Mouse (Mus musculus): ENCODE data around the gene Atg16l2.

DNA sequence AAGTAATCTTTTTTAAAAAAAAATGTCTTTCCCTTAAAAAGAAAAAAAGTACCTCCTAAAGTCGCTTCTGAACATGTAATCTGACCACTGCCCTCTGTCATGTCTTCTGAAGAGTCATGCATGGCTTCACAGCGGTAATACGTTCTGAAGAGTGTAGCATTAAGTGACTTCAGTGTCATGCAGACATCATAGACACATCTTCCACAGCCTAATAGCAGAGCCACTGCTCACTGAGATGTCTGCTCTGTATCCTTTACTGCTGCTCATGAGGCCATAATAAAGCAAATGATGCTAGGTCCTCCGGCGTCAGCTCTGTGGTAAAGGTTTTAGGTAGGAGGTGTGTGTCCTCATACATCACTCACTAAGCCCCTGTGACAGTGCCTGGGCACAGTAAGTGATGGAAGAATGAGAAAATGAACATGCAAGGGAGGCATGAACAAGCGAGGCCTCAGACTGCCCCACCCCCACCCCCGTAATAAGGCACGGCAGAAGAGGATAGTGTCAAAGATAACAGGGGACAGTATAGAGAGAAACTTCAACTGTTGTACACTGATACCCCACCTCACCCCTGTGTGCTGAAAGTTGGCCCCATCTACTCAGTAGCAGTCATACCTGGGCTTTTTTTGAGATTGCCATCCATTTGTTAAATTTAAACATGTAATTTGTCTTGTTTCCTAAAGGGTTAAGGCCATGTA lies 29.4 kb downstream of the Atg16l2 start:
- TF ChIP-seq MAFK (IDR thresholded peaks at IDR 0.05; ENCODE audit: insufficient read depth, low read depth, low read length): no peak
- no peak for TF ChIP-seq HCFC1 (IDR thresholded peaks at IDR 0.05; ENCODE audit: borderline replicate concordance, insufficient read depth, low read length)
